Mouse (Mus musculus): ENCODE measurements at regions not wholly inside any gene's neighbourhood (a gene's known extent, or its start where the extent isn't known, plus 50 kb on each side); places are given as distances from the start of the nearest gene placed in this dataset.

DNA sequence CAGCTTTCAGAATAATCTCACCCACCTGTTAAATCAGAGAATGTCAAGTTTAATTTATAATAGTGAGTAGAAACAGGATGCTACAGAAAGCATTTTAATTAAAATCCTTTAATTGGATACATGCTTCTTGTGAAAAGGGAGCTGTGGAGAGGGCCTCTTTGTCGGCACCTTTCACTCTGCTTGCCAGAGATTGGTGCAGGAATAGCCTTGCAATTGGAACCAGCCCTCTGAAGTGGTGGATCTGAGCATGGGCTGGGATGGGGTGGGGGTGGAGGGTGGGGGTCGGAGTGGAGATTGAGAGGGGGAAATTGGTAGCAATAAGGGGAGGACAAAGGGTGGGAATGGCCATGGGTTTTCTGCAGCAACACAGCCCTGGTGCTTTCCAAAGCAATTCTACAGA, 207.2 kb downstream of the Tbx15 start:
- Histone ChIP-seq H3K9me3 (ENCODE audit: control insufficient read depth, low read length) (no peaks in the 10 kb centered on the region), H3K27me3 (ENCODE audit: control insufficient read depth, insufficient read depth, low read length) (no peaks in the 10 kb centered on the region), H3K36me3 (ENCODE audit: control insufficient read depth, insufficient read depth, low read length) (no peaks in the 10 kb centered on the region), H3K4me3 (ENCODE audit: low read depth, low read length) (no peak overlapping the region), H3K27ac (replicated peaks; ENCODE audit: low read depth, low read length) (no peak overlapping the region), H3K4me1 (ENCODE audit: control insufficient read depth, insufficient read depth, low read length) (peaks cover 4% of the 10 kb centered on the region; the same call in 1 of the 2 replicates), H3K4me2 (ENCODE audit: low read depth, severe bottlenecking) (no peak overlapping the region), H3K9ac (ENCODE audit: low read length) (no peak overlapping the region)
- DNase-seq (ENCODE audit: low spot score) (peak; percentile 48), ATAC-seq (ENCODE audit: insufficient number of reproducible peaks, low FRiP score, low TSS enrichment, low read depth) (peak; percentile 67; the same call in 1 of the 2 replicates)
- WGBS: 10% methylated on average over 2 of the region's 2 CpGs

DNA sequence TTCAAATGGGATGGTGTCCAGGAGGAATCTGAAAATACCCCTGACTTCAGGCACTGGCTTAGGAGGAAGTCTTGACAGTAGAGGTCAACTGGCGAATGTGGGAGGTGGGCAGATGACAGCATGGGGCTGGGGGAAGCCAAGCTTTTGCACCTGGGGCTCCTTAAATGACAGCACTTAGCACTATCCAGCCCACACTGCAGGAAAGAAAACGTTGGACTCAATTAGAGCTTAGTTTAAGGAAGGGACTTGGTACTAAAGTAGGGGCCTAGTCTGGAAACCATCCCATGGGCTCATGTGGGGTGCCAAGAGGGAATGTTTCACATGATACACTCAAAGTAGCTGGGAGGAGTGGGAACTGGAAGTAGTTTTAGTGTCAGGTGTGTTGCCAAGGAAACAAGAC, 207.6 kb downstream of the Tbx15 start:
- ATAC-seq (ENCODE audit: insufficient number of reproducible peaks, low FRiP score, low TSS enrichment, low read depth): no peak
- 14% methylated on average over 2 of the region's 2 CpGs for WGBS
- H3K27ac ChIP-seq (replicated peaks; ENCODE audit: low read depth, low read length): no peak overlapping the region

DNA sequence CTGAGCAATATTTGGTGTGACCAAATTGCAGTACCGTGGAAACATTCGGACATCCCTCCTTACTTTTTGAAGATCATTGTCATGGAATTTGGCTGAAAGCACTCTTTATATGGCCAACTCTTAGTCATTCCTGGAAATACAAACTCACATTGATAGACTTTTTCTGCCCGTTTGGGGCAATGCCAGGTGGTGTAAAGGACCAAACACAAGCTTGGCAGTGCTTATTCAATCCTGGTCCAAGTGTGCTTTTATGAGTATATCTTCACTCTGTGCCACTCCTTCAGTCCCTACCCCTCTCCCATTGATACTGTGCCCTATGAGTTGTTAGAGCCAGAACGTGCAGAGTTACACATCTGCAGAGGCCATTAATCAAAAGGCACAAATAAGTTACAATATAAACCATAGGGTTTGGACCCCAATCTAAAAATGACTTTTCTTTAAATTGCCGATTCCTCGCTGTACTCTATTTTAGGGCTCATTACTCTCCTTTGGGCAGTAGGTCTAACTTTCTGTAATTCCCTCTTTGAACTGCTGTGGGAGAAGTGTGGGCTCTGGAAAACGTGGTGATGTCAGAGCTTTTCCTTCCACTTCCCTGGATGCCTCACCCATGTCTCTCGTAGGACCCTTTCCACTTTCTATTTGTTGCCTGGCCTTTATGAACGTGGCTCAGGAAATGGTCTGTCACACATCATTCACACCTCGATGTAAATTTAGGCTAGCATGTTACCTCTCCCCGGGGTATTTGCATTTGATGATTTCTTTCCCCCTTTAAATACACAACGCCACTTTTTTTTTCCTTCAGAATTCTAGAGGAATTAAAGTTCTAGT, 219.1 kb downstream of the Tbx15 start:
- H3K4me1 ChIP-seq (ENCODE audit: control insufficient read depth, insufficient read depth, low read length): no peaks in the 10 kb centered on the region; the same call in 1 of the 2 replicates
- no peaks in the 10 kb centered on the region for H3K27me3 ChIP-seq (ENCODE audit: control insufficient read depth, insufficient read depth, low read length)
- 51% methylated on average over 12 of the region's 12 CpGs for WGBS
- no peaks in the 10 kb centered on the region for H3K9me3 ChIP-seq (ENCODE audit: control insufficient read depth, low read length)
- no peak overlapping the region for H3K27ac ChIP-seq (replicated peaks; ENCODE audit: low read depth, low read length)
- ATAC-seq (ENCODE audit: insufficient number of reproducible peaks, low FRiP score, low TSS enrichment, low read depth) (no peak), DNase-seq (ENCODE audit: low spot score) (no peak)
- H3K36me3 ChIP-seq (ENCODE audit: control insufficient read depth, insufficient read depth, low read length): no peaks in the 10 kb centered on the region
- no peak overlapping the region for H3K9ac ChIP-seq (ENCODE audit: low read length)
- H3K4me3 ChIP-seq (ENCODE audit: low read depth, low read length): no peak overlapping the region
- no peak overlapping the region for H3K4me2 ChIP-seq (ENCODE audit: low read depth, severe bottlenecking)

More for the DNA sequence above, 207.6 kb downstream of the Tbx15 start:
- H3K36me3 ChIP-seq (ENCODE audit: control insufficient read depth, insufficient read depth, low read length): no peaks in the 10 kb centered on the region
- peaks cover 4% of the 10 kb centered on the region; the same call in 1 of the 2 replicates for H3K4me1 ChIP-seq (ENCODE audit: control insufficient read depth, insufficient read depth, low read length)
- no peaks in the 10 kb centered on the region for H3K27me3 ChIP-seq (ENCODE audit: control insufficient read depth, insufficient read depth, low read length)
- H3K9me3 ChIP-seq (ENCODE audit: control insufficient read depth, low read length): no peaks in the 10 kb centered on the region
- peak; percentile 35 for DNase-seq (ENCODE audit: low spot score)
- no peak overlapping the region for H3K4me2 ChIP-seq (ENCODE audit: low read depth, severe bottlenecking)
- no peak overlapping the region for H3K9ac ChIP-seq (ENCODE audit: low read length)
- H3K4me3 ChIP-seq (ENCODE audit: low read depth, low read length): no peak overlapping the region

DNA sequence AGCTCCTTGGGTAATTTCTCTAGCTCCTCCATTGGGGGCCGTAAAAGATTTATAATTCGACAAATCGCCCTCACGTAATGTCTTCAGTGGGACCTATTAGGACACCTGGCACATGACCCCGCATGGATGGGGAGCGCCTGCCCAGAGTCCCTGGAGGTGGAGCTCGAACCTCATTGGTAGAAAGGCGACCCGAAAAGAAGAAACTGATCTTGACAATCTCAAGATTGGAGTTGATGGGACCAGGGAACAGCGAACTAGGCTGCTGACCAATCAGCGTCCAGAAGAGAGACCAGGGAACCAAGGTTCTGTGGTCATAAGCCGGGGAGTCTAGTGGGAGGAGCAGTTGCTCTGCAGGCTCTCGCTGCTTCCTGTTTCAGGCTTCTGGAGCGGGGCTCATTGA, 259.8 kb downstream of the Tbx15 start:
- Histone ChIP-seq H3K9me3 (ENCODE audit: control insufficient read depth, low read length) (no peaks in the 10 kb centered on the region), H3K9ac (ENCODE audit: low read length) (no peak overlapping the region), H3K4me2 (ENCODE audit: low read depth, severe bottlenecking) (no peak overlapping the region), H3K27ac (replicated peaks; ENCODE audit: low read depth, low read length) (no peak overlapping the region), H3K27me3 (ENCODE audit: control insufficient read depth, insufficient read depth, low read length) (no peaks in the 10 kb centered on the region), H3K4me3 (ENCODE audit: low read depth, low read length) (no peak overlapping the region), H3K36me3 (ENCODE audit: control insufficient read depth, insufficient read depth, low read length) (no peaks in the 10 kb centered on the region), H3K4me1 (ENCODE audit: control insufficient read depth, insufficient read depth, low read length) (no peaks in the 10 kb centered on the region)
- ATAC-seq (ENCODE audit: insufficient number of reproducible peaks, low FRiP score, low TSS enrichment, low read depth) (no peak), DNase-seq (ENCODE audit: low spot score) (no peak)
- WGBS: 85% methylated on average over 14 of the region's 14 CpGs

DNA sequence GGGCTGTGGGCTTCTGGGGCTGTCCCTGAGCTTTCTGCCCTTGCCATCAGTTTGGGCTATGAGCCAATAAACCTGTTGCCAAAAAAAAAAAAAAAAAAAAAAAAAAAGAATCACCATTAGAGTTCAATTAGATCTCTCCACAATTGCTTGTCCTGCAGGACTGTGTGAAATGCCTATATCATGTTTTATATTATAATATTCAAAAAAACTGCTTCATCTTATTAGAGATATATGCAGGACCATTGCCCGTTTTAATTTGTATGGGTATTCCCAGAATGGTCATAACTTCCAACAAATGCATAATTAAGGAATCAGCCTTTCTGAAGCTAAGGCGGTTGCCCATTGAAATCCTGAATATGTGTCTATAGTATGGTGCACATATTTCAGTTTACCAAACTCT, 264.6 kb downstream of the Tbx15 start:
- no peaks in the 10 kb centered on the region for H3K9me3 ChIP-seq (ENCODE audit: control insufficient read depth, low read length)
- WGBS: 88% methylated on average over 2 of the region's 2 CpGs
- H3K27ac ChIP-seq (replicated peaks; ENCODE audit: low read depth, low read length): no peak overlapping the region
- H3K27me3 ChIP-seq (ENCODE audit: control insufficient read depth, insufficient read depth, low read length): no peaks in the 10 kb centered on the region
- DNase-seq (ENCODE audit: low spot score) (no peak), ATAC-seq (ENCODE audit: insufficient number of reproducible peaks, low FRiP score, low TSS enrichment, low read depth) (no peak)
- no peak overlapping the region for H3K4me2 ChIP-seq (ENCODE audit: low read depth, severe bottlenecking)
- no peaks in the 10 kb centered on the region for H3K4me1 ChIP-seq (ENCODE audit: control insufficient read depth, insufficient read depth, low read length)
- H3K9ac ChIP-seq (ENCODE audit: low read length): no peak overlapping the region
- H3K4me3 ChIP-seq (ENCODE audit: low read depth, low read length): no peak overlapping the region
- no peaks in the 10 kb centered on the region for H3K36me3 ChIP-seq (ENCODE audit: control insufficient read depth, insufficient read depth, low read length)

DNA sequence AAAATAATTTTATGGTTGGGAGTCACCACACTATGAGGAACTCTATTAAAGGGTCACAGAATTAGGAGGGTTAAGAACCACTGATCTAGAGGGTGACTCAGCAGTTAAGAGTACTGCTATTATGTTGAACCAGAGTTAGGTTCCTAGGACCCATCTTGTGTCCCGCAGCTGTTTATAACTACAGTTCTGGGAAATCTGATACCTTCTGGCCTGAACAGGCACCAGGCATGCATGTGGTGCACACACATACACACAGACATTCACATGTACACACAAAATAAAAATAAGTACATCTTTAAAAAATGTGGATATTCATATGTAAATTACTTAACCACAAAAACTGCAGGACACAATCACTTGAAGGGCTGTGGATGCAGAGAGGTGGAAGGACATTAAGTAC, 272.1 kb downstream of the Tbx15 start:
- H3K4me1 ChIP-seq (ENCODE audit: control insufficient read depth, insufficient read depth, low read length): no peaks in the 10 kb centered on the region
- no peak overlapping the region for H3K9ac ChIP-seq (ENCODE audit: low read length)
- no peak overlapping the region for H3K4me3 ChIP-seq (ENCODE audit: low read depth, low read length)
- no peak for DNase-seq (ENCODE audit: low spot score)
- H3K27me3 ChIP-seq (ENCODE audit: control insufficient read depth, insufficient read depth, low read length): no peaks in the 10 kb centered on the region
- ATAC-seq (ENCODE audit: insufficient number of reproducible peaks, low FRiP score, low TSS enrichment, low read depth): no peak
- no peaks in the 10 kb centered on the region for H3K36me3 ChIP-seq (ENCODE audit: control insufficient read depth, insufficient read depth, low read length)
- H3K4me2 ChIP-seq (ENCODE audit: low read depth, severe bottlenecking): no peak overlapping the region
- H3K27ac ChIP-seq (replicated peaks; ENCODE audit: low read depth, low read length): no peak overlapping the region
- 65% methylated on average over 1 of the region's 1 CpGs for WGBS
- no peaks in the 10 kb centered on the region for H3K9me3 ChIP-seq (ENCODE audit: control insufficient read depth, low read length)

DNA sequence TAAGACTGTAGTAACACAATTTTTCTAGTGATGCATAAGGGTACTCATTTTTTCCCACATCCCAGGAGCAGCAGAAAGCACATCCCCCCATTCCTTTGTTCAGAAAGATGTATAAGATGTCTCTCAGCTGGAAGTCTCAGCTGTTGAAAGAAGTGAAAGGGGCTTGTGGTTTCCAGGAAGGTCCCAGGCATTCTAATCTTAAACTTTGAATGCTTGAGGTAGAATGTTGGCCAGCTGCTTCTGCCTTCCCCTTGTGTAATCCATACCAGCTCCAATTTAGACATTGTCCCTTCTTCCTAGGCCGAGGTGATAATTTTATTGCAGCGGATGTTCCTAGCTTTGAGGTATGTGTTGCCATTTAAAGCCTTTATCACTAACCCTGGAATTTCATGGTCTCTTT, 272.8 kb downstream of the Tbx15 start:
- ATAC-seq (ENCODE audit: insufficient number of reproducible peaks, low FRiP score, low TSS enrichment, low read depth) (no peak), DNase-seq (ENCODE audit: low spot score) (no peak)
- H3K4me3 ChIP-seq (ENCODE audit: low read depth, low read length): no peak overlapping the region
- no peaks in the 10 kb centered on the region for H3K36me3 ChIP-seq (ENCODE audit: control insufficient read depth, insufficient read depth, low read length)
- H3K4me2 ChIP-seq (ENCODE audit: low read depth, severe bottlenecking): no peak overlapping the region
- H3K4me1 ChIP-seq (ENCODE audit: control insufficient read depth, insufficient read depth, low read length): no peaks in the 10 kb centered on the region
- no peaks in the 10 kb centered on the region for H3K27me3 ChIP-seq (ENCODE audit: control insufficient read depth, insufficient read depth, low read length)
- H3K27ac ChIP-seq (replicated peaks; ENCODE audit: low read depth, low read length): no peak overlapping the region
- no peaks in the 10 kb centered on the region for H3K9me3 ChIP-seq (ENCODE audit: control insufficient read depth, low read length)
- H3K9ac ChIP-seq (ENCODE audit: low read length): no peak overlapping the region
- 82% methylated on average over 2 of the region's 2 CpGs for WGBS

DNA sequence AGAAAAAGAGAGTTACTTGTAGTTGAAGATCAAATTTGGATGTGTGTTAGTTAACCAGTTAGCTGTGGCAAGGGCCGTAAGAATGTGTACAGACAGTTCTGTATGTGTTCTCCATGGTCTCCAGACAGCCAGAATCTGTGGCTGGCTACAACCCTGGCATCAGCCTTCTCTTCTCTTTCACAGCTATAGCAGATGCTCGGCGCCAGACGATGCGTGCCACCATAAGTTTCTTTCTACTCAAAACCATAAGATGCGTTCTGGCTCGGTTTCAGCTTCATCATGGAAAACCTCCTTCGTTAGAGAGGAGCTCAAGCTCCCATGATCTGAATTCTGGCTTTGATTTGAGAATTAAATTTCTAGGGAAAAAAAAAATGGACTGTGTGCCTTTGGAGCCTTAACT, 275.6 kb downstream of the Tbx15 start:
- DNase-seq (ENCODE audit: low spot score): no peak
- no peak overlapping the region for H3K4me3 ChIP-seq (ENCODE audit: low read depth, low read length)
- WGBS: 88% methylated on average over 8 of the region's 8 CpGs
- H3K27me3 ChIP-seq (ENCODE audit: control insufficient read depth, insufficient read depth, low read length): no peaks in the 10 kb centered on the region
- no peak overlapping the region for H3K9ac ChIP-seq (ENCODE audit: low read length)
- H3K9me3 ChIP-seq (ENCODE audit: control insufficient read depth, low read length): no peaks in the 10 kb centered on the region
- ATAC-seq (ENCODE audit: insufficient number of reproducible peaks, low FRiP score, low TSS enrichment, low read depth): no peak
- H3K4me2 ChIP-seq (ENCODE audit: low read depth, severe bottlenecking): no peak overlapping the region
- no peaks in the 10 kb centered on the region for H3K36me3 ChIP-seq (ENCODE audit: control insufficient read depth, insufficient read depth, low read length)
- H3K27ac ChIP-seq (replicated peaks; ENCODE audit: low read depth, low read length): no peak overlapping the region
- no peaks in the 10 kb centered on the region for H3K4me1 ChIP-seq (ENCODE audit: control insufficient read depth, insufficient read depth, low read length)

DNA sequence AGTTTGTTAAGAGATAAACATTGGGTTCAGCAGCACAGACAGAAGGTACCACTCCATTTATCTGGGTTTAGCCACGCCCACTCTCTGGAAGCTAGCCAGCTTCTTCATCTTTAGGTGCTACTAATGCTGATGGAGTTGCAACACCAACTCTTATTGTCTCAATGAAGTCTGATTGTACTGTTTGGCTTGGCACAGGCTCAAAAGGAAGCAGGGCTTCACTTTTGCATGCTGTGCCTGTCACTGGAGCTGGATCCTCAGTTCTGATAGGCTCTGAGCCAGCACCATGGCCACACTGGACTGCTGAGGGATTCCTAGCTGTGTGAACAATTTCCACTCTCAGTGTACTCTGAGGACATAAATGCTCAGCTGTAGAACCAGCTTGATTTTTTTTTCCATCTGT, 320.7 kb downstream of the Tbx15 start:
- ATAC-seq (ENCODE audit: insufficient number of reproducible peaks, low FRiP score, low TSS enrichment, low read depth): no peak

More for the DNA sequence above, 320.7 kb downstream of the Tbx15 start:
- no peak for DNase-seq (ENCODE audit: low spot score)
- Histone ChIP-seq H3K9me3 (ENCODE audit: control insufficient read depth, low read length) (no peaks in the 10 kb centered on the region), H3K4me1 (ENCODE audit: control insufficient read depth, insufficient read depth, low read length) (no peaks in the 10 kb centered on the region), H3K9ac (ENCODE audit: low read length) (no peak overlapping the region), H3K4me2 (ENCODE audit: low read depth, severe bottlenecking) (no peak overlapping the region), H3K4me3 (ENCODE audit: low read depth, low read length) (no peak overlapping the region), H3K27ac (replicated peaks; ENCODE audit: low read depth, low read length) (no peak overlapping the region), H3K27me3 (ENCODE audit: control insufficient read depth, insufficient read depth, low read length) (no peaks in the 10 kb centered on the region), H3K36me3 (ENCODE audit: control insufficient read depth, insufficient read depth, low read length) (no peaks in the 10 kb centered on the region)
- WGBS: 72% methylated on average over 1 of the region's 1 CpGs
